Mouse (Mus musculus) heart, postnatal 0 days (tissue): ENCODE results near the gene Evl.

Experiments used
- CTCF ChIP-seq: IDR thresholded peaks from 2 replicates; pipeline ENCODE4 v1.5.1; 2016; ENCODE audit warnings: antibody characterized with exemption, control low read depth, low read depth
- EP300 ChIP-seq: IDR thresholded peaks from 2 replicates; pipeline ENCODE4 v1.6.1; 2016; ENCODE audit warnings: antibody characterized with exemption, low read depth

DNA sequence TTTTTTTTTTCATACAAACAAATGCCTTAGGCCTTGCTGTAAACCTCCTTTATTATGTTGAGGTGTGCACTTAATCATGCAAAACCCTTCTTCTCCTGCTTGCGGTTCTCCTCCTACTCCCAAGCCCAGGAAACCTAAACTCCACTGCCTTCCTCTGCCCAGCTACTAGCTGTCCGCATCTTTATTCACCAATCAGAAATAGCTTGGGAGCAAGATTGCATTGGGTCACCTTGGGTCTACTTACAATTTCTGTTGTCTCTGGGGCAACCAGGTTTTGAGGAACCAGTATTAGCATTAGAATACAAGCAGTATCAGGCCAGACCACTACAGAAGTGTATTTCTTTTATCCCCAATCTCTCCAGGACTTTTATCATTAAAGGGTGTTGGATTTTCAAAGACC lies 179.9 kb downstream of the Evl start:
- TF ChIP-seq CTCF, result no peak
- TF ChIP-seq EP300, result no peak
